Mouse (Mus musculus) stomach, postnatal 0 days (tissue): Measurements from ENCODE around the gene Ninj2. TPM values are rescaled to one million over a fixed set of nuclear protein-coding genes. Genes with fewer than 3 reads are reported as not detected.
A peak's percentile ranks its signal among the peaks of the same experiment; 100 is the strongest.

Source experiments
- ATAC-seq: fragments of 200-750 bp; cut with Nextera tagmentation; 2 replicates; pipeline ENCODE4 v1.8.0; 2017; ENCODE audit not compliant: low FRiP score, low TSS enrichment
- DNase-seq: peaks from one replicate; pipeline ENCODE4 v3.0.0-alpha.2; 2016; ENCODE audit warnings: low spot score
- H3K27ac ChIP-seq: fragments of 300-500 bp; sonication (generic); replicated peaks from 2 replicates; pipeline ENCODE4 v1.5.1; 2014; ENCODE audit warnings: mild to moderate bottlenecking, control low read depth
- H3K27me3 ChIP-seq: fragments of 300-500 bp; sonication (generic); 2 replicates; pipeline ENCODE4 v1.6.1; 2014; ENCODE audit warnings: low read length; ENCODE audit not compliant: control insufficient read depth, insufficient read depth
- H3K36me3 ChIP-seq: fragments of 300-500 bp; sonication (generic); 2 replicates; pipeline ENCODE4 v1.6.1; 2014; ENCODE audit warnings: low read length, mixed read lengths; ENCODE audit not compliant: control insufficient read depth, insufficient read depth
- H3K4me1 ChIP-seq: fragments of 300-500 bp; sonication (generic); replicated peaks from 2 replicates; pipeline ENCODE4 v1.6.1; 2014; ENCODE audit warnings: antibody characterized with exemption; ENCODE audit not compliant: control insufficient read depth, insufficient read depth
- H3K4me2 ChIP-seq: fragments of 300-500 bp; sonication (generic); replicated peaks from 2 replicates; pipeline ENCODE4 v1.6.1; 2014; ENCODE audit warnings: low read depth, mild to moderate bottlenecking, control low read depth, moderate library complexity
- H3K4me3 ChIP-seq: fragments of 300-500 bp; sonication (generic); 2 replicates; pipeline ENCODE4 v1.5.1; 2014; ENCODE audit warnings: low read depth, low read length, control low read depth
- H3K9ac ChIP-seq: fragments of 300-500 bp; sonication (generic); 2 replicates; pipeline ENCODE4 v1.6.1; 2014; ENCODE audit warnings: mild to moderate bottlenecking, low read length, control low read depth, mixed read lengths
- H3K9me3 ChIP-seq: fragments of 300-500 bp; sonication (generic); 2 replicates; pipeline ENCODE4 v1.6.1; 2016; ENCODE audit warnings: low read length; ENCODE audit not compliant: control insufficient read depth
- CTCF ChIP-seq: IDR thresholded peaks from 2 replicates; pipeline ENCODE4 v1.5.1; 2016; ENCODE audit warnings: antibody characterized with exemption, low read depth, mild to moderate bottlenecking, moderate library complexity
- EP300 ChIP-seq: optimal IDR thresholded peaks from 2 replicates; pipeline ENCODE3; 2016; ENCODE audit warnings: antibody characterized with exemption
- WGBS: fragments of 180-500 bp; shearing (Covaris S2); extraction: QIAGEN DNeasy Blood & Tissue Kit; methylation state at CpG from one replicate; pipeline ENCODE4 v1.1.7; 2014; 5-methylcytosine and 5-hydroxymethylcytosine counted together
- polyA plus RNA-seq: library from polyadenylated mRNA; unstranded; fragments of >200 nt; fragmentation: Nextera tagmentation; extraction: Ambion mirVana; gene quantifications from 2 replicates; pipeline ENCODE4 v1.2.1, GENCODE M21; 2015

Ninj2 gene
- polyA plus RNA-seq, 1 experiment from 2014 or later: not detected

DNA sequence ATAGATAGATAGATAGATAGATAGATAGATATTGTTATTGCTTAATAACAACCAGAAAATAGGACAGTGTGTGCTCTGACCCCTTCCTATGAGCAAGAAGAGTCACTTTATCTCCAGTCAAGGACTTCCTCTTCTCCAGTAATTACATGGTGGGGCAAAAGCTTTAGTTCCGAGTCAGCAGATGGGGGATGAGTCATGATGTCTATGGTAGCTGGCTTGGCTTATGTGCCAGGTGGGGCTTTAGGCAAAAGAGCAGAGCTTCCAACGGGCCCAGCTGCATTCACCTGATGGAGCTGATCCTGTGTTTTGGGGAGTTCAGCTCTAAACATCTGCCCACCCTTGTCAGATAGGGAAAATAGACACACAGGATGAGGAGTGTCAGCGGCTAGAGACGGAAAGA lies 62.4 kb downstream of the Ninj2 start:
- H3K9ac ChIP-seq: no peak overlapping the region
- no peak overlapping the region for H3K27ac ChIP-seq
- no peaks in the 10 kb centered on the region for H3K9me3 ChIP-seq
- WGBS: 76% methylated on average over 4 of the region's 4 CpGs
- no peak overlapping the region for H3K4me3 ChIP-seq
- no peaks in the 10 kb centered on the region for H3K36me3 ChIP-seq
- ATAC-seq: no peak
- H3K4me1 ChIP-seq: peaks cover 3% of the 10 kb centered on the region; the same call in 1 of the 2 replicates
- H3K27me3 ChIP-seq: no peaks in the 10 kb centered on the region
- no peak for DNase-seq
- TF ChIP-seq EP300 (no peak), CTCF (no peak)
- no peak overlapping the region for H3K4me2 ChIP-seq

DNA sequence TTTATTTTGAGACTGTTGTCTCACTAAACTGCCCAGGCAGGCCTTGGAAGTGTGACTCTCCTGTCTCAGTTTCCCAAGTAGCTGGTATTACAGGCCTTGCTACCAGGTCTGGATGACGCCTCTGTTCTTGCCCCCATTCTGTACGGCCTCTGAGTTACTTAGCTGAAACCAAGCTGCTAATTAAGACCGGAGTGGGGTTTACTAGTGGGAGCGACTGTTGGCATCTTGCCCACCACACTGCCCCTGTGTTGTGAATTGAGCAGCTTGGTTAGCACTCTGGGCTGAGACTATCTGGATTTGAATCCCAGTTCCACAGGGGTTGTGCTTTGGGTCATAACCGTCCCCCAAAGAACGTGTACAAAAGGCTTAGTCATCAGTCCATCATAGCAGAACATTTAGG lies 64.3 kb downstream of the Ninj2 start:
- no peak overlapping the region for H3K27ac ChIP-seq
- no peaks in the 10 kb centered on the region for H3K9me3 ChIP-seq
- DNase-seq: no peak
- no peaks in the 10 kb centered on the region for H3K27me3 ChIP-seq
- no peaks in the 10 kb centered on the region for H3K36me3 ChIP-seq
- H3K4me2 ChIP-seq: no peak overlapping the region
- H3K4me3 ChIP-seq: no peak overlapping the region
- no peak for TF ChIP-seq CTCF
- TF ChIP-seq EP300: no peak
- H3K4me1 ChIP-seq: peaks cover 3% of the 10 kb centered on the region; the same call in 1 of the 2 replicates
- 67% methylated on average over 6 of the region's 6 CpGs for WGBS
- no peak overlapping the region for H3K9ac ChIP-seq
- ATAC-seq: no peak

DNA sequence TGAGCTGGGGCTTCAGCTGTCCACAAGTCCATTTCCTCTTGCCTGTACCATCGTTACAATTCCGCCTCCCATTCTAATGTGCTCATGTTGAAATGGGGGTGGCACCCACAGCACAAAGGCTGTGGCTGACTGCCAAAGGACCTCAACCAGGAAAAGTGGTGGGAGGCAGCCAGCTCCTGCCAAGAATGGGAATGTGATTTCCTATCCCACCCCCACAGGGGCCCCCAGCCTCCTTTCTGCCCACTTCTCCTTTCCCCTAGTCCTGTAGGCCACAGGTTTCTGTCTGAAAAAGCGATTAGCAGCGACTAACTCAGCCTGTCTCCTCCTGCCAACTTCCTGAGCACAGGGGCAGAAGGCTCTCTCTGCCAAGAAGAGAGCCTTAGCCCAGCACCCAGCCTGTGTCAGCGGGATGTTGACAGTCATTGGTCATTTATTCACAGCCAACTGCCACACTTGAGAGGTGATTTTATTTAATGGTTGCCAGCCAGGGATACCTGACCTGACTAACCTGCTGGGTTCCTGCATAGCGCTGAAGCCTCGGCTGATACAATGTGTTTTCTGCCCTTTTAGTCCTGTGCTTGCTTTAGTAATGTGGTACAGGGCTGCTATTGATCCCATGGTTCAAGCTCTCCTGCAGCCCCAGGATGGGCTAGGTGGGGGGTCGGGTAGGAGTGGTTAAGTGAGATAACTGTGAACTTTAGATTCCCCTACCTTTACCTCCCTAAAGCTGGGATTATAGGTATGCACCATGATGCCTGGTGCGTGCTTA lies 66.2 kb downstream of the Ninj2 start:
- H3K27me3 ChIP-seq: no peaks in the 10 kb centered on the region
- H3K4me3 ChIP-seq: no peak overlapping the region
- no peak for DNase-seq
- H3K36me3 ChIP-seq: no peaks in the 10 kb centered on the region
- no peaks in the 10 kb centered on the region for H3K9me3 ChIP-seq
- H3K4me2 ChIP-seq: no peak overlapping the region
- TF ChIP-seq CTCF (no peak), EP300 (no peak)
- H3K27ac ChIP-seq: peak overlapping the region; percentile 50; the same call in 1 of the 2 replicates
- H3K4me1 ChIP-seq: peaks cover 3% of the 10 kb centered on the region; the same call in 1 of the 2 replicates
- H3K9ac ChIP-seq: no peak overlapping the region; the same call in 1 of the 2 replicates
- peak; percentile 38; the same call in 1 of the 2 replicates for ATAC-seq
- 37% methylated on average over 9 of the region's 9 CpGs for WGBS

DNA sequence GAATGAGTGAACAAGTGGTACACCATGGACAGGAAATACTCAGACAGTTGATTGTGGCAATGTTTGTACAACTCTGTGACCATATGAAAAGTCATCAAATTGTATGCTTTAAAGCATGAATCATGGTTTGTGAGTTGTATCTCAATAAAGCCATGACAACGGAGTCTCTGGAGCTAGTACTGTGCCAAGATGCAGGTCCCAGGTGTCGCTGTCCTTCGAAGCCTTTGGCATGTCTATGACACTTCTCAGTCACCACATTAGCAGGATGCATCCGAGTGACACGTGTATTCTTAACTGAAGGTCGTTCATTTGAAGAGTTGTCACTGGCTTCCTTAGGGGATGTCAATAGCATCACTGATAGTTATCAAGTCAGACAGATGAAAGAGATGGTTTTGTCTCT lies 69.8 kb downstream of the Ninj2 start:
- ATAC-seq (no peak), DNase-seq (no peak)
- Histone ChIP-seq H3K4me2 (no peak overlapping the region), H3K27me3 (no peaks in the 10 kb centered on the region), H3K9me3 (no peaks in the 10 kb centered on the region), H3K27ac (no peak overlapping the region), H3K36me3 (no peaks in the 10 kb centered on the region), H3K4me3 (no peak overlapping the region), H3K4me1 (peaks cover 3% of the 10 kb centered on the region; the same call in 1 of the 2 replicates), H3K9ac (no peak overlapping the region)
- TF ChIP-seq EP300 (no peak), CTCF (no peak)
- 73% methylated on average over 6 of the region's 6 CpGs for WGBS

DNA sequence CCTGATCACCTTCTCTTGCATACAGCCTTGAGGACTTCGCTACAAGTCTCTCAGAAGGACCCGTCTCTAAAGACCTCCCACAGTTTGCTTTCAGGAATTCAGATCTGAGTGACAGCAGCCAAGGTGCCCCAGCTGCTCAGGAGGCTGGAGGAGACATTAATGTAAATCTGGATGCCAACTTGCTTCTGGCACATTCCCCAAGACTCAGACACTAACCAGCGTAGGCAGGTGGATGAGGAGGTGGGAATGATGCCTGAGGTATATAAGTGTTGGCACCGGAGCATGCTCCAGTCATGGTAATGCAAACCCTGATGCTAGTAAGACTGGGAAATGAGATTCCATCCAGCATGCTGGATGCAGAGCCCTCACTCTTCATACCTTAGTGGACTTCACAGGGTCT lies 71.6 kb downstream of the Ninj2 start:
- no peak for ATAC-seq
- Histone ChIP-seq H3K4me3 (no peak overlapping the region), H3K4me2 (no peak overlapping the region), H3K4me1 (no peaks in the 10 kb centered on the region; the same call in 1 of the 2 replicates), H3K27me3 (no peaks in the 10 kb centered on the region), H3K27ac (no peak overlapping the region), H3K36me3 (no peaks in the 10 kb centered on the region), H3K9ac (no peak overlapping the region), H3K9me3 (no peaks in the 10 kb centered on the region)
- no peak for TF ChIP-seq EP300
- TF ChIP-seq CTCF: no peak
- 85% methylated on average over 4 of the region's 4 CpGs for WGBS
- no peak for DNase-seq

DNA sequence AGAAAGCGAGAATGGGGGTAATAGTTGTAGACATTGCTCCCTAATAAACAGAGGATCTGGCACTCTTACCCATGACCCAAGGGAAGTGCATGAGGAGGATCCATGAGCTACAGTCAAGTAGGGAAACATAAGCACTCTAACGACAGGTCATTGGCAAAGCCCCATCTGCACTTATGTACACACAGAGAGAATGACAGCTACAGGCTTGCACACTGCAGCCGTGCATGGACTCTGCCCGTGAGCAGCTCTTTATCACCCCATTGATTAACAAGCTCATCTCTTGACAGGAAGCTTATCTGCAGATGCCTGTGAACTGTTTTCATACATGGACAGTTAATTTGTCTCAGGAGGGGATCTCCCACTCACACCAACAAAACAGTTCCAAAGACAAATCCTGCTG lies 74.4 kb downstream of the Ninj2 start:
- no peak overlapping the region for H3K4me2 ChIP-seq
- no peaks in the 10 kb centered on the region for H3K9me3 ChIP-seq
- no peaks in the 10 kb centered on the region for H3K4me1 ChIP-seq
- ATAC-seq: no peak
- no peak overlapping the region for H3K27ac ChIP-seq
- H3K9ac ChIP-seq: no peak overlapping the region
- no peaks in the 10 kb centered on the region for H3K36me3 ChIP-seq
- DNase-seq: no peak
- WGBS: 43% methylated on average over 4 of the region's 4 CpGs
- TF ChIP-seq EP300: no peak
- no peak for TF ChIP-seq CTCF
- no peak overlapping the region for H3K4me3 ChIP-seq
- H3K27me3 ChIP-seq: no peaks in the 10 kb centered on the region
